Mouse (Mus musculus): Measurements from ENCODE around the gene Uqcrh. TPM values are rescaled to one million over a fixed set of nuclear protein-coding genes. Genes with fewer than 3 reads are reported as not detected.
A peak's percentile ranks its signal among the peaks of the same experiment; 100 is the strongest.

Uqcrh gene
- 445 and 455 TPM in 2 replicates for polyA plus RNA-seq (2014; fragmentation: Nextera tagmentation; extraction: Ambion mirVana)

DNA sequence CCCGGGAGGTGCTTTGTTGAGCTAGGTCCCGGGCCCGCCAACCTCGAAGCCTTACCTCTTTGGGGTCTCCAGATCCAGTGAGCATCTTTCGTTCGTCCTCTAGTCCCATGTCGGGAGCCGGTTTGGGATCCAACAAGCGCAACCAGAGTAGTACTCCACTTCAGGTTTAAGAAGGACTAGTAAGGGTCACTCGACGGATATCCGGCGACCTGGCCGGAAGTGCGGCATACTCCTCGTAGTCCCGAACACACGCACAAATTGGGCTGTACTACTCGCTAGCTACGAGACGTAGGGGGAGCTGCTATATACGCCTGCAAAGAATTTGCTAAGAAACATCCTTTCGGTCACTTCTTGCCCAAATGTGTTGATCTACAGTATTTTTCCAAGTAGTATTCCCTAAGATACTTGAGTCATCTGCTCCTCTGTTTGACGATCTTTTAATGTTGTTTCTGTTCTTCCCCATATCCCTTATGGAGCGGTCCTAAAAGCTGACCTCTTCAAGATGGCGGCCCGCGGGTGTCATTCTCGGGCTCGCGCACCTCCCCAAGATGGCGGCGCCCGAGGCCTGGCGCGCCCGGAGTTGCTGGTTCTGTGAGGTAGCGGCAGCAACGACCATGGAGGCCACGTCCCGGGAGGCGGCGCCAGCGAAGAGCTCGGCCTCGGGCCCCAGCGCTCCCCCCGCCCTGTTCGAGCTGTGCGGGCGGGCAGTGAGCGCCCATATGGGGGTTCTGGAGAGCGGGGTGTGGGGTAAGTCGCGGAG lies at the start of gene Uqcrh, which contains the start of gene Lrrc41:
Uqcrh (minus strand) TSS at position 211 of the 760 bp plus-strand sequence.
Lrrc41 (plus strand) TSS at position 409 of the 760 bp plus-strand sequence.
- Histone ChIP-seq H3K4me1 (ENCODE audit: control insufficient read depth, insufficient read depth, low read length) (no peaks in the 10 kb centered on the region), H3K9me3 (replicated peaks; ENCODE audit: control insufficient read depth, low read length) (no peaks in the 10 kb centered on the region), H3K27me3 (ENCODE audit: control insufficient read depth, insufficient read depth, low read length) (no peaks in the 10 kb centered on the region), H3K27ac (replicated peaks; ENCODE audit: low read depth, low read length) (peak within 1 kb of the TSS; percentile 97), H3K4me2 (ENCODE audit: low read depth, low read length) (peak within 1 kb of the TSS; percentile 72), H3K4me3 (ENCODE audit: low read depth, low read length) (peak within 1 kb of the TSS; percentile 98), H3K9ac (replicated peaks; ENCODE audit: low read length) (peak within 1 kb of the TSS; percentile 88), H3K36me3 (replicated peaks; ENCODE audit: control insufficient read depth, insufficient read depth, low read depth, low read length) (no peaks in the 10 kb centered on the region; the same call in 1 of the 2 replicates)
- ATAC-seq (replicated peaks; ENCODE audit: insufficient number of reproducible peaks, low FRiP score, low TSS enrichment, low read depth) (peak; percentile 90), DNase-seq (ENCODE audit: low spot score) (peak; percentile 96)
- under 1% methylated on average over 55 of the region's 55 CpGs for WGBS

- peak within 1 kb of the TSS; percentile 70 for H3K4me2 ChIP-seq (ENCODE audit: low read depth, low read length)
- ATAC-seq (replicated peaks; ENCODE audit: insufficient number of reproducible peaks, low FRiP score, low TSS enrichment, low read depth) (peak; percentile 98), DNase-seq (ENCODE audit: low spot score) (peak; percentile 97)
- H3K4me3 ChIP-seq (ENCODE audit: low read depth, low read length): peak within 1 kb of the TSS; percentile 66
- no peaks in the 10 kb centered on the region for H3K9me3 ChIP-seq (replicated peaks; ENCODE audit: control insufficient read depth, low read length)
- H3K36me3 ChIP-seq (replicated peaks; ENCODE audit: control insufficient read depth, insufficient read depth, low read depth, low read length): no peaks in the 10 kb centered on the region; the same call in 1 of the 2 replicates
- WGBS: 4% methylated on average over 24 of the region's 24 CpGs
- H3K4me1 ChIP-seq (ENCODE audit: control insufficient read depth, insufficient read depth, low read length): 0 out of 2 replicates have a peak, but pooled peaks cover 2% of the 10 kb centered on the region
- no peaks in the 10 kb centered on the region for H3K27me3 ChIP-seq (ENCODE audit: control insufficient read depth, insufficient read depth, low read length)
- peak within 1 kb of the TSS; percentile 77 for H3K9ac ChIP-seq (replicated peaks; ENCODE audit: low read length)
- no peak within 1 kb of the TSS for H3K27ac ChIP-seq (replicated peaks; ENCODE audit: low read depth, low read length)
These were observed 49.0 kb upstream of the Uqcrh start, which contains the start of the genes Rad54l and Pomgnt1 for GRCm38 (mm10) chr4:116123602-116124519. TSS of gene Rad54l (minus strand) at chr4:116123690. TSS of gene Pomgnt1 (plus strand) at chr4:116123840.

GRCm38 (mm10) chr4:116122762-116123161 lies 47.9 kb upstream of the Uqcrh start:
- H3K27ac ChIP-seq (replicated peaks; ENCODE audit: low read depth, low read length): no peak overlapping the region
- H3K9ac ChIP-seq (replicated peaks; ENCODE audit: low read length): peak overlapping the region; percentile 77
- H3K9me3 ChIP-seq (replicated peaks; ENCODE audit: control insufficient read depth, low read length): no peaks in the 10 kb centered on the region
- peak overlapping the region; percentile 66 for H3K4me3 ChIP-seq (ENCODE audit: low read depth, low read length)
- H3K4me2 ChIP-seq (ENCODE audit: low read depth, low read length): peak overlapping the region; percentile 70
- H3K36me3 ChIP-seq (replicated peaks; ENCODE audit: control insufficient read depth, insufficient read depth, low read depth, low read length): no peaks in the 10 kb centered on the region; the same call in 1 of the 2 replicates
- H3K4me1 ChIP-seq (ENCODE audit: control insufficient read depth, insufficient read depth, low read length): 0 out of 2 replicates have a peak, but pooled peaks cover 2% of the 10 kb centered on the region
- WGBS: 0% methylated on average over 1 of the region's 1 CpGs
- ATAC-seq (replicated peaks; ENCODE audit: insufficient number of reproducible peaks, low FRiP score, low TSS enrichment, low read depth): no peak
- H3K27me3 ChIP-seq (ENCODE audit: control insufficient read depth, insufficient read depth, low read length): no peaks in the 10 kb centered on the region
- DNase-seq (ENCODE audit: low spot score): peak; percentile 6

- H3K27me3 ChIP-seq (ENCODE audit: control insufficient read depth, insufficient read depth, low read length): no peaks in the 10 kb centered on the region
- H3K4me2 ChIP-seq (ENCODE audit: low read depth, low read length): no peak overlapping the region
- ATAC-seq (replicated peaks; ENCODE audit: insufficient number of reproducible peaks, low FRiP score, low TSS enrichment, low read depth) (no peak), DNase-seq (ENCODE audit: low spot score) (no peak)
- no peaks in the 10 kb centered on the region for H3K9me3 ChIP-seq (replicated peaks; ENCODE audit: control insufficient read depth, low read length)
- H3K4me3 ChIP-seq (ENCODE audit: low read depth, low read length): no peak overlapping the region
- no peak overlapping the region for H3K9ac ChIP-seq (replicated peaks; ENCODE audit: low read length)
- no peak overlapping the region for H3K27ac ChIP-seq (replicated peaks; ENCODE audit: low read depth, low read length)
- H3K36me3 ChIP-seq (replicated peaks; ENCODE audit: control insufficient read depth, insufficient read depth, low read depth, low read length): no peaks in the 10 kb centered on the region
- H3K4me1 ChIP-seq (ENCODE audit: control insufficient read depth, insufficient read depth, low read length): no peaks in the 10 kb centered on the region
- WGBS: 75% methylated on average over 2 of the region's 2 CpGs
These were observed 36.6 kb upstream of the Uqcrh start for GRCm38 (mm10) chr4:116111486-116111885.

DNA sequence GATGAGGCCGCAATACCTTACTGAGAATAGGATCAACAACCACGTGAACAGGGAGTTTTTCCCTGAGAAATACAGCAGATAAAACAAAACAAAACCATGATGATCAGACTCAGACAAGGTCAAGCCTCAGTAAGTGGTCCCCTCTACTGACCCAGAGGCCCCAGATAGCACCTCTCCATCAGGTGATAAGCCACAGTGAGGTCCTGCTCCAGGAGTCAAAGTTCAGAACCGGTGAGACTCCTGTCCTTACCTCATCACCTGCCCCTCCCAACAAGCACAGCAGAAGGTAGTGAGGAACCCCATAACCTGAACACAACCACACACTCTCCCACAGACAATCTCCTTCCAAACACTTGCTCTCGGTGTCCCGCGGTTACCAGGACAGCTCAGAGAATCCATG lies 35.8 kb upstream of the Uqcrh start:
- no peak overlapping the region for H3K4me3 ChIP-seq (ENCODE audit: low read depth, low read length)
- no peak overlapping the region for H3K4me2 ChIP-seq (ENCODE audit: low read depth, low read length)
- DNase-seq (ENCODE audit: low spot score) (no peak), ATAC-seq (replicated peaks; ENCODE audit: insufficient number of reproducible peaks, low FRiP score, low TSS enrichment, low read depth) (no peak)
- H3K27me3 ChIP-seq (ENCODE audit: control insufficient read depth, insufficient read depth, low read length): no peaks in the 10 kb centered on the region
- H3K36me3 ChIP-seq (replicated peaks; ENCODE audit: control insufficient read depth, insufficient read depth, low read depth, low read length): no peaks in the 10 kb centered on the region
- H3K9me3 ChIP-seq (replicated peaks; ENCODE audit: control insufficient read depth, low read length): no peaks in the 10 kb centered on the region
- H3K9ac ChIP-seq (replicated peaks; ENCODE audit: low read length): no peak overlapping the region
- whole genome bisulfite sequencing: 91% methylated on average over 6 of the region's 6 CpGs
- H3K4me1 ChIP-seq (ENCODE audit: control insufficient read depth, insufficient read depth, low read length): no peaks in the 10 kb centered on the region
- no peak overlapping the region for H3K27ac ChIP-seq (replicated peaks; ENCODE audit: low read depth, low read length)

DNA sequence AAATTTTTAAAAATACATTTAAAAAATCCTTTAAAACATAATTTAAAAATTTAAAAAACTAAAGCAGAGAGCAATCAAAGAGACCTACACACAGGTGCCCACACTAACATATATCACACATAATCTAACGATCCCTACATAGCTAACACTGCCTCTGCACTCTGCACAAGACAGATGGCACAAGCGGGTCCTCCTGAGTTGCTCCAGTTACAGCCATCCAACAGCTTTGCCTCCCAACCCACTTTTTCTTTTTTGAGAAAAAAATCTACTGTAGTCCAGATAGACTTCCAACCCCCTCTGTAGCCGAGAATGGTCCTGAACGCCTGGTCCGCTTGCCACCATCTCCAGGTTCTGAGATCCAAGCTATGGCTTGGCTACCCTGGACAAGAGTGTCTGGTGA lies 30.4 kb upstream of the Uqcrh start:
- Histone ChIP-seq H3K4me1 (ENCODE audit: control insufficient read depth, insufficient read depth, low read length) (no peaks in the 10 kb centered on the region), H3K27ac (replicated peaks; ENCODE audit: low read depth, low read length) (no peak overlapping the region), H3K9me3 (replicated peaks; ENCODE audit: control insufficient read depth, low read length) (no peaks in the 10 kb centered on the region), H3K9ac (replicated peaks; ENCODE audit: low read length) (no peak overlapping the region), H3K4me3 (ENCODE audit: low read depth, low read length) (no peak overlapping the region), H3K4me2 (ENCODE audit: low read depth, low read length) (no peak overlapping the region), H3K36me3 (replicated peaks; ENCODE audit: control insufficient read depth, insufficient read depth, low read depth, low read length) (peaks cover 2% of the 10 kb centered on the region), H3K27me3 (ENCODE audit: control insufficient read depth, insufficient read depth, low read length) (no peaks in the 10 kb centered on the region)
- 91% methylated on average over 5 of the region's 5 CpGs for WGBS
- ATAC-seq (replicated peaks; ENCODE audit: insufficient number of reproducible peaks, low FRiP score, low TSS enrichment, low read depth) (no peak), DNase-seq (ENCODE audit: low spot score) (no peak)

DNA sequence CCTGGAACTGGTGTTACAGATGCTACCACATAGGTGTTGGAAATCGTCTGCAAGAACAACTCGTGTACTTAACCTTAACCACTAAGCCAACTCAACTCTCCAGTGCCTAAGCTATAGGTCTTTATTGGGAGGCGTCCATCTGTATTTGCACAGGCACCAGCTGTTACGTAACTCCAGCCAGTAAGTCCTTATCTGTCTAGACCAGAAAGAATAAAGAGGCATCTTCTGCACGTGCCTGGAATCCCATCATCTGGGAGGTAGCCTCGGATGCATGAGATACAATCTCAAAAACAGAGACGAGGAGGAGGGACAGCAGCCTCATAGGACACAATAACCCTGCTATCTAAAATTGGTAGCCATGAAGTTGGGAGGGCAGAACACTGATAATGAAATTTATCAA lies 26.1 kb upstream of the Uqcrh start:
- DNase-seq (ENCODE audit: low spot score) (no peak), ATAC-seq (replicated peaks; ENCODE audit: insufficient number of reproducible peaks, low FRiP score, low TSS enrichment, low read depth) (no peak)
- Histone ChIP-seq H3K27ac (replicated peaks; ENCODE audit: low read depth, low read length) (no peak overlapping the region), H3K9me3 (replicated peaks; ENCODE audit: control insufficient read depth, low read length) (no peaks in the 10 kb centered on the region), H3K4me3 (ENCODE audit: low read depth, low read length) (no peak overlapping the region), H3K4me1 (ENCODE audit: control insufficient read depth, insufficient read depth, low read length) (no peaks in the 10 kb centered on the region), H3K9ac (replicated peaks; ENCODE audit: low read length) (no peak overlapping the region), H3K4me2 (ENCODE audit: low read depth, low read length) (no peak overlapping the region), H3K36me3 (replicated peaks; ENCODE audit: control insufficient read depth, insufficient read depth, low read depth, low read length) (peaks cover 11% of the 10 kb centered on the region), H3K27me3 (ENCODE audit: control insufficient read depth, insufficient read depth, low read length) (no peaks in the 10 kb centered on the region)
- WGBS: 92% methylated on average over 7 of the region's 7 CpGs
